Mouse (Mus musculus): ENCODE results near the gene Fev. TPM values are rescaled to one million over a fixed set of nuclear protein-coding genes. Genes with fewer than 3 reads are reported as not detected.

Gene Fev
- total and polyA plus RNA-seq, 2 experiments from 2014 or later: not detected

DNA sequence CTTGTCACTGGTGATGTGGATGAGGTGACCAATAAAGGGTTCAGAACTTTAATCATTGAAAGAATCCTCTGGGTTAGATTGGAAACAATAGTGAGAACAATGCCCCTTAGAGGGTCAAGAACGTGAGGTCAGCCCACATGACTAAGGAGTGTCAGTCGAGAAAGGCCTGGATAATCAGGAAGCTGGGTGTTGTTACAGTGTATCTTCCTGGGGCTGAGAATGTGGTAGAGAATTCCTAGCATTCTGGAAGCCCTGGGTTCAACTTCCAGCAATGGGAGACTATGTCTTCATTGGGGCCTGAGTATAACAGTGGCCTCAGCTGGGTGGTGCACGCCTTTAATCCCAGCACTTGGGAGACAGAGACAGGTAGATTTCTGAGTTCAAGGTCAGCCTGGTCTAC is 8.0 kb downstream of the Fev start:
- ATAC-seq (no peak), DNase-seq (no peak)
- no peak for TF ChIP-seq CTCF (IDR thresholded peaks at IDR 0.05; ENCODE audit: low read depth)
- H3K4me3 ChIP-seq (ENCODE audit: low read depth, low read length): no peak overlapping the region
- 51% methylated on average over 3 of the region's 3 CpGs for WGBS
- no peak overlapping the region for H3K9ac ChIP-seq
- no peaks in the 10 kb centered on the region for H3K9me3 ChIP-seq (ENCODE audit: low read length)
- H3K4me1 ChIP-seq (ENCODE audit: insufficient read depth): peaks cover 3% of the 10 kb centered on the region; the same call in 1 of the 2 replicates
- no peak overlapping the region for H3K4me2 ChIP-seq (ENCODE audit: low read depth)
- H3K27ac ChIP-seq (ENCODE audit: low read depth, low read length): no peak overlapping the region
- peaks cover 37% of the 10 kb centered on the region for H3K27me3 ChIP-seq (ENCODE audit: insufficient read depth, low read length)
- H3K36me3 ChIP-seq (ENCODE audit: insufficient read depth): no peaks in the 10 kb centered on the region

GRCm38 (mm10) chr1:74872218-74872617 is 13.0 kb downstream of the Fev start:
- H3K4me3 ChIP-seq (ENCODE audit: low read depth, low read length): no peak overlapping the region
- TF ChIP-seq CTCF (IDR thresholded peaks at IDR 0.05; ENCODE audit: low read depth): no peak
- peaks cover 3% of the 10 kb centered on the region; the same call in 1 of the 2 replicates for H3K27me3 ChIP-seq (ENCODE audit: insufficient read depth, low read length)
- no peak overlapping the region for H3K9ac ChIP-seq
- H3K36me3 ChIP-seq (ENCODE audit: insufficient read depth): no peaks in the 10 kb centered on the region
- no peak overlapping the region for H3K4me2 ChIP-seq (ENCODE audit: low read depth)
- no peak overlapping the region for H3K27ac ChIP-seq (ENCODE audit: low read depth, low read length)
- DNase-seq (no peak), ATAC-seq (peak; percentile 32)
- H3K9me3 ChIP-seq (ENCODE audit: low read length): no peaks in the 10 kb centered on the region
- H3K4me1 ChIP-seq (ENCODE audit: insufficient read depth): no peaks in the 10 kb centered on the region
- 57% methylated on average over 2 of the region's 2 CpGs for WGBS

DNA sequence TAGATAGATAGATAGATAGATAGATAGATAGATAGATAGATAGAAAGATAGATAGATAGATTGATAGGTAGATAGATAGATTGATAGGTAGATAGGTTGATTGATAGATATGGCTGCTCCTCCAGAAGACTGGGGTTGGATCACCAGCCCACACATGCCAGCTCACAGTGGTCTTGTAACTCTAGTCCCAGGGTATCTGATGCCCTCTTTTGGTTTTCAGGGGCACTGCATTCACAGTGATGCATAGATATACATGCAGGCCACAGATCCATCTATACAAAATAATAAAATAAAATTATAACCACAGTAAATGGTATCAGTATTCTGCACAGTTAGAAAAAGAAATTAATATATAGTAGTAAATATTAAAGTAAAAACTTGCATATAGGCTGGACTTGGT is 23.4 kb downstream of the Fev start:
- DNase-seq (no peak), ATAC-seq (no peak)
- no peak overlapping the region for H3K9ac ChIP-seq
- H3K36me3 ChIP-seq (ENCODE audit: insufficient read depth): no peaks in the 10 kb centered on the region
- peaks cover 14% of the 10 kb centered on the region for H3K4me1 ChIP-seq (ENCODE audit: insufficient read depth)
- H3K27ac ChIP-seq (ENCODE audit: low read depth, low read length): no peak overlapping the region
- peaks cover 6% of the 10 kb centered on the region for H3K27me3 ChIP-seq (ENCODE audit: insufficient read depth, low read length)
- H3K4me3 ChIP-seq (ENCODE audit: low read depth, low read length): no peak overlapping the region
- no peaks in the 10 kb centered on the region for H3K9me3 ChIP-seq (ENCODE audit: low read length)
- peak; percentile 39 for TF ChIP-seq CTCF (IDR thresholded peaks at IDR 0.05; ENCODE audit: low read depth)
- no peak overlapping the region for H3K4me2 ChIP-seq (ENCODE audit: low read depth)

DNA sequence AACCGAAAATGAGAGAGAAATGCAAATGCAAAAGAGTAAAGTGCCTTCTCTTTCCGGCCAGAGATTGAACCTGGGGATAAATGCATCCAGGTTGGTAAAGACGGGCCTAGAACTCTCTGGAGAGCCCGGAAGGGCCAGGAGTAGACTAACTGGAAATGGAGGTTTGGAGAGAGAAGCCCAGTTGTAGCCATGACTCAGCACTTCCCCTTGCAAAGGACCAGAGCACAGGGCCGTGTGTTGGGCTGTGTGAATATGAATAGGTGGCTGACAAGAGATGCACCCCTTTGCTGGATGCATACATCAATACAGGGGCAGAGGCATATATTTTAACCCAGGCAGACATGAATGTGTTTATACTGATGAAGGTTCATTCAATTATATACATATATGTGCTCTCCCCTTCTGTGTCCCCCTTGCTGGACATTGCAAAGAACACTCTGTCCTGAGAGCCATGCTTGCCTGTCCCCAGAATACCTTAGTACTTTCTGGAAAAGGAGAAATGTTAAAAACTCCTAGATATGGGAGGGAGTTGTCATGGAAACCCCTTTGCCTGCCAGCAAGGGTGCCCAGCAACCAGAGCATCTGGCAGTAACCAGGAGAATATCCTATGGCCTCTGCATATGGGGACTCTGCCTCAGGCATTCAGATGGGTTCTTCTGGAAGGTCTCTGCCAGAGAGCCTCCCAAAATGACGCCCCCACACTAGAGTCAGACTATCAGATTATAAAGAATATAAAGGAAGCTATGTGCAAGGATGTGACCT is 25.8 kb downstream of the Fev start:
- ATAC-seq: no peak

DNA sequence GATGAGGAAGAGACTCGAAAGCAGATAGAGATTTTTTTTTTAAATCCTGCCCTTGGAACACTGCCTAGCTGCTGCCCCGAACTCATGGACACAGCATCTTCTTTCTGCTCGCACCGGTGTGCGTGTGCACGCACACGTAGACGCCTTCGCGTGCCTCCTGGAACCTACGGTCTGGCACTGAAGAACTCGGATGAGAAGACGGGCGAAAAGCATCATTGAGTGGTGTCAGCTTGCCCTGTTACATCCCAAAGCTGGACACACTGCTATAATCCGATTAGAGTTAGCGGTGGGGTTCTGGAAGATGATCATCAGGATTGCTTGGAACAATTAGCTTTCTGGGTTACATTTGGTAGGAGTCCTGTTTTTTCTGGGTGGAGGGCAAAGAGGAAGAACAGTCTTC is 26.4 kb downstream of the Fev start:
- H3K4me1 ChIP-seq (ENCODE audit: insufficient read depth): peaks cover 18% of the 10 kb centered on the region
- 0 out of 2 replicates have a peak overlapping the region, but pooled peaks have one; percentile 24 for H3K27ac ChIP-seq (ENCODE audit: low read depth, low read length)
- ATAC-seq (no peak), DNase-seq (no peak)
- 3% methylated on average over 16 of the region's 16 CpGs for WGBS
- no peaks in the 10 kb centered on the region for H3K9me3 ChIP-seq (ENCODE audit: low read length)
- H3K27me3 ChIP-seq (ENCODE audit: insufficient read depth, low read length): peaks cover 6% of the 10 kb centered on the region
- H3K4me2 ChIP-seq (ENCODE audit: low read depth): peak overlapping the region; percentile 68
- peak overlapping the region; percentile 52 for H3K9ac ChIP-seq
- TF ChIP-seq CTCF (IDR thresholded peaks at IDR 0.05; ENCODE audit: low read depth): no peak
- H3K36me3 ChIP-seq (ENCODE audit: insufficient read depth): no peaks in the 10 kb centered on the region
- peak overlapping the region; percentile 79 for H3K4me3 ChIP-seq (ENCODE audit: low read depth, low read length)

More for the DNA sequence above, 25.8 kb downstream of the Fev start:
- H3K27ac ChIP-seq (ENCODE audit: low read depth, low read length): no peak overlapping the region
- peak overlapping the region; percentile 52 for H3K9ac ChIP-seq
- no peaks in the 10 kb centered on the region for H3K36me3 ChIP-seq (ENCODE audit: insufficient read depth)
- H3K27me3 ChIP-seq (ENCODE audit: insufficient read depth, low read length): peaks cover 6% of the 10 kb centered on the region
- no peak for TF ChIP-seq CTCF (IDR thresholded peaks at IDR 0.05; ENCODE audit: low read depth)
- 46% methylated on average over 6 of the region's 6 CpGs for WGBS
- peak overlapping the region; percentile 79 for H3K4me3 ChIP-seq (ENCODE audit: low read depth, low read length)
- DNase-seq: peak; percentile 53
- peaks cover 15% of the 10 kb centered on the region for H3K4me1 ChIP-seq (ENCODE audit: insufficient read depth)
- no peaks in the 10 kb centered on the region for H3K9me3 ChIP-seq (ENCODE audit: low read length)
- H3K4me2 ChIP-seq (ENCODE audit: low read depth): peak overlapping the region; percentile 68

DNA sequence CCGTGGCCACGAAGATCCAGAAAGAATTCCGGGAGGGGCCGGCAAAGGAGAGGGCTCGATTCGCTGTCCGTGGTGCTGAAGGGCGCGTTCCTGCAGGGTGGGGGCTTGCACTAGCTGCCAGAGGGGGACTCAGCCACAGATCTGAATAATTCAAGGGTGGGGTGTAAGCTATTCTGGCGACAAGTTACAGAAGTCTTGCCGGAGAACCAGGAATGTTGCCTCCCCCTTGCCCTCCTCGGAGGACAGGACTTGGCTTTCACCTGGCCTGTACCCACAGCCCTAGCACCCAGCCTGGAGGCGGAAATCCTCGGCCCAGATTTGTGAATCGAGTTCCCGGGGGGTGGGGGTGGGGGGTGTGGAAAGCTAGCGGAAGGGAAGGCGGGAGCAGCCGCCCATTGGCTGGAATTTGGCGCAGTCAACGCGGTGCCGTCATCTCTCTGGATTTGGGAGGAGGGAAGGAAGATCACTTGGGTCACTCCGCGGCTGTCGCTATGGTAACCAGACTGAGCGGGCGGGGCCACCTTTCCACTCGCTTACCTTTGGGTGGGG is 27.0 kb downstream of the Fev start:
- ATAC-seq: peak; percentile 74
- Histone ChIP-seq H3K9me3 (ENCODE audit: low read length) (no peaks in the 10 kb centered on the region), H3K27ac (ENCODE audit: low read depth, low read length) (peak overlapping the region; percentile 24), H3K4me2 (ENCODE audit: low read depth) (peak overlapping the region; percentile 68), H3K27me3 (ENCODE audit: insufficient read depth, low read length) (peaks cover 6% of the 10 kb centered on the region), H3K9ac (peak overlapping the region; percentile 52), H3K36me3 (ENCODE audit: insufficient read depth) (no peaks in the 10 kb centered on the region), H3K4me1 (ENCODE audit: insufficient read depth) (peaks cover 18% of the 10 kb centered on the region), H3K4me3 (ENCODE audit: low read depth, low read length) (peak overlapping the region; percentile 79)
- TF ChIP-seq CTCF (IDR thresholded peaks at IDR 0.05; ENCODE audit: low read depth): no peak
- under 1% methylated on average over 29 of the region's 29 CpGs for WGBS
- peak; percentile 94 for DNase-seq

- TF ChIP-seq CTCF (IDR thresholded peaks at IDR 0.05; ENCODE audit: low read depth): no peak
- 5% methylated on average over 4 of the region's 4 CpGs for WGBS
Measured at GRCm38 (mm10) chr1:74857677-74858076, 27.5 kb downstream of the Fev start.

More at GRCm38 (mm10) chr1:74857677-74858076, 27.5 kb downstream of the Fev start:
- peak overlapping the region; percentile 79 for H3K4me3 ChIP-seq (ENCODE audit: low read depth, low read length)
- DNase-seq (peak; percentile 34), ATAC-seq (no peak)
- H3K4me1 ChIP-seq (ENCODE audit: insufficient read depth): peaks cover 18% of the 10 kb centered on the region
- H3K27ac ChIP-seq (ENCODE audit: low read depth, low read length): no peak overlapping the region; the same call in 1 of the 2 replicates
- peak overlapping the region; percentile 68 for H3K4me2 ChIP-seq (ENCODE audit: low read depth)
- no peaks in the 10 kb centered on the region for H3K36me3 ChIP-seq (ENCODE audit: insufficient read depth)
- peaks cover 6% of the 10 kb centered on the region for H3K27me3 ChIP-seq (ENCODE audit: insufficient read depth, low read length)
- no peaks in the 10 kb centered on the region for H3K9me3 ChIP-seq (ENCODE audit: low read length)
- H3K9ac ChIP-seq: peak overlapping the region; percentile 52
